Mouse (Mus musculus) Patski (cell line): Measurements from ENCODE around the gene Patl2. TPM values are rescaled to one million over a fixed set of nuclear protein-coding genes. Genes with fewer than 3 reads are reported as not detected.

Experiments used
- ATAC-seq: fragments of 100-300 bp; one replicate; pipeline ENCODE4 v1.8.0; 2021
- CTCF ChIA-PET: fragments of 350-600 bp; sonication (Branson Sonifier 250); formaldehyde crosslinking; loops from one replicate; lab custom pipeline; 2022; ENCODE audit warnings: inconsistent platforms; lab: Charles Lee
- POLR2A ChIA-PET: fragments of 350-600 bp; sonication (Branson Sonifier 250); formaldehyde crosslinking; loops from one replicate; lab custom pipeline; 2022; ENCODE audit warnings: antibody characterized with exemption, inconsistent platforms; lab: Charles Lee
- DNase-seq: peaks from one replicate; pipeline ENCODE4 v3.0.0-alpha.2; 2011; ENCODE audit warnings: low read depth, low spot score
- H3K27me3 ChIP-seq: fragments of 371-371 bp; one replicate; pipeline ENCODE4 v1.5.1; 2021
- CTCF ChIP-seq: fragments of 100-300 bp; IDR thresholded peaks from one replicate; pipeline ENCODE4 v1.5.1; 2021
- in situ Hi-C: fragments of 300-500 bp; cut with MboI; formaldehyde crosslinking; loops from 3 replicates; pipeline ENCODE4 v1.11.1; 2018; ENCODE audit warnings: low pct_unique_long_range_greater_than_20kb, mixed read lengths
- polyA plus RNA-seq: library from polyadenylated mRNA; unstranded; gene quantifications from one replicate; pipeline ENCODE4 v1.2.3, GENCODE M21; 2021

Gene Patl2
- polyA plus RNA-seq, 1 experiment from 2014 or later: 0.05 TPM

- H3K27me3 ChIP-seq: no peaks in the 10 kb centered on the region
- no peak for TF ChIP-seq CTCF
- ChIA-PET POLR2A (no interaction called here), CTCF (interaction anchor here (1.2 kb wide), 1 partner anchor 28 kb away, joined by 4 read pairs; no protein-coding TSS in a partner anchor)
- in situ Hi-C loops: no loop called here
- ATAC-seq: no peak
- no peak for DNase-seq
Measured at GRCm38 (mm10) chr2:122180051-122180822, 5.8 kb downstream of the Patl2 start.

- in situ Hi-C loops: no loop called here
- ChIA-PET POLR2A (no interaction called here), CTCF (interaction anchor here (1.0 kb wide), 1 partner anchor 11 kb away, joined by 4 read pairs; the partner anchor contains the start of gene Trim69)
- H3K27me3 ChIP-seq: no peaks in the 10 kb centered on the region
- DNase-seq (no peak), ATAC-seq (no peak)
- no peak for TF ChIP-seq CTCF
Measured at GRCm38 (mm10) chr2:122172188-122172587, 13.8 kb downstream of the Patl2 start.

- no peak for DNase-seq
- CTCF ChIA-PET: interaction anchor here (1.0 kb wide), 1 partner anchor 10 kb away, joined by 4 read pairs; the partner anchor contains the start of gene Trim69
- TF ChIP-seq CTCF: no peak
- no peak for ATAC-seq
- no peaks in the 10 kb centered on the region for H3K27me3 ChIP-seq
- in situ Hi-C loops: no loop called here
- POLR2A ChIA-PET: no interaction called here
Measured at GRCm38 (mm10) chr2:122171292-122171691, 14.7 kb downstream of the Patl2 start.

- no peak for TF ChIP-seq CTCF
- H3K27me3 ChIP-seq: no peaks in the 10 kb centered on the region
- ATAC-seq: no peak
- DNase-seq: no peak
- ChIA-PET POLR2A (interaction anchor here (0.6 kb wide), 3 partner anchors 80 to 1042 kb away, joined by 3 read pairs; no protein-coding TSS in a partner anchor), CTCF (interaction anchor here (1.5 kb wide), 1 partner anchor 100 kb away, joined by 3 read pairs; no protein-coding TSS in a partner anchor)
- in situ Hi-C loops: loop anchor here (5.0 kb wide), 1 partner anchor 92 kb away; no protein-coding TSS in a partner anchor
Measured at GRCm38 (mm10) chr2:122164293-122164692, 21.7 kb downstream of the Patl2 start.

- in situ Hi-C loops: loop anchor here (5.0 kb wide), 1 partner anchor 91 kb away; no protein-coding TSS in a partner anchor
- DNase-seq: no peak
- TF ChIP-seq CTCF: no peak
Measured at GRCm38 (mm10) chr2:122163430-122164195, 22.4 kb downstream of the Patl2 start.

GRCm38 (mm10) chr2:122162529-122162928, 23.5 kb downstream of the Patl2 start:
- CTCF ChIA-PET: interaction anchor here (1.5 kb wide), 1 partner anchor 98 kb away, joined by 3 read pairs; no protein-coding TSS in a partner anchor
- TF ChIP-seq CTCF: no peak
- no peaks in the 10 kb centered on the region for H3K27me3 ChIP-seq
- POLR2A ChIA-PET: no interaction called here
- in situ Hi-C loops: loop anchor here (5.0 kb wide), 1 partner anchor 90 kb away; no protein-coding TSS in a partner anchor
- ATAC-seq (no peak), DNase-seq (no peak)

More at GRCm38 (mm10) chr2:122163430-122164195, 22.4 kb downstream of the Patl2 start:
- POLR2A ChIA-PET: interaction anchor here (0.6 kb wide), 1 partner anchor 1041 kb away, joined by 3 read pairs; no protein-coding TSS in a partner anchor
- CTCF ChIA-PET: interaction anchor here (1.5 kb wide), 1 partner anchor 99 kb away, joined by 3 read pairs; no protein-coding TSS in a partner anchor
- no peak for ATAC-seq
- no peaks in the 10 kb centered on the region for H3K27me3 ChIP-seq

GRCm38 (mm10) chr2:122161542-122161941, 24.4 kb downstream of the Patl2 start:
- peak; percentile 40 for ATAC-seq
- ChIA-PET POLR2A (interaction anchor here (0.5 kb wide), 2 partner anchors 62 to 180 kb away, joined by 3 to 4 read pairs; no protein-coding TSS in a partner anchor), CTCF (interaction anchor here (0.6 to 1.5 kb wide), 5 partner anchors 10 to 205 kb away, joined by 3 to 4 read pairs (median 3); no protein-coding TSS in a partner anchor)
- H3K27me3 ChIP-seq: no peaks in the 10 kb centered on the region
- in situ Hi-C loops: loop anchor here (5.0 kb wide), 1 partner anchor 89 kb away; no protein-coding TSS in a partner anchor
- no peak for TF ChIP-seq CTCF
- no peak for DNase-seq

- ATAC-seq (peak; percentile 82), DNase-seq (no peak)
- in situ Hi-C loops: loop anchor here (5.0 kb wide), 1 partner anchor 88 kb away; no protein-coding TSS in a partner anchor
- ChIA-PET POLR2A (no interaction called here), CTCF (interaction anchor here (0.6 to 1.5 kb wide), 9 partner anchors 9 to 133 kb away, joined by 3 to 7 read pairs (median 3); partner anchors contain the start of gene Spg11)
- no peaks in the 10 kb centered on the region for H3K27me3 ChIP-seq
- TF ChIP-seq CTCF: peak; percentile 81
Measured at GRCm38 (mm10) chr2:122160680-122161079, 25.3 kb downstream of the Patl2 start, which contains the start of gene Trim69. TSS of gene Trim69 (plus strand) at chr2:122160700.

- in situ Hi-C loops: loop anchor here (5.0 kb wide), 1 partner anchor 87 kb away; no protein-coding TSS in a partner anchor
- no peak for ATAC-seq
- TF ChIP-seq CTCF: no peak
- H3K27me3 ChIP-seq: no peaks in the 10 kb centered on the region
- ChIA-PET CTCF (interaction anchor here (0.9 to 1.4 kb wide), 4 partner anchors 8 to 132 kb away, joined by 3 to 7 read pairs (median 4); no protein-coding TSS in a partner anchor), POLR2A (no interaction called here)
- DNase-seq: no peak
Measured at GRCm38 (mm10) chr2:122159667-122160066, 26.3 kb downstream of the Patl2 start.
